Mouse (Mus musculus): ENCODE data around the gene Cacna1a.
"Not testable (repeated sequence)": the region's sequence is repeated elsewhere in the genome, so short reads cannot be mapped to it uniquely, and the experiment has no call there.

The Cacna1a gene

DNA sequence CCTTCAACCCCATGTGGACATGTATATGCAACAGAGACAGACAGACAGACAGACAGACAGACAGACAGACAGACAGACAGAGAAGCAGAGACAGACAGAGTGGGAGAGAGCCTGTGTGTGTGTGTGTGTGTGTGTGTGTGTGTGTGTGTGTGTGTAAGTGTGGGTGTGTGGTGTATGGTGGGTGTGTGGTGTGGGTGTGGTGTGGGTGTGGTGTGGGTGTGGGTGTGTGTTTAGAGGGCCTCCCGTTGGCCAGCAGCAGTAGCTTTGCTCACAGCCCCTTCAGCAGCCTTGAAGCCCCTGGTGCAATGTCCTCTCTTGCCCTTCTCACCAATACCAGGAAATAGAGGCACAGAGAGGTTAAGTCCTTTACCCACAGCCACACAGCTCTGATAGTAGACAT lies 204.9 kb downstream of the Cacna1a start:
- no peak for DNase-seq

DNA sequence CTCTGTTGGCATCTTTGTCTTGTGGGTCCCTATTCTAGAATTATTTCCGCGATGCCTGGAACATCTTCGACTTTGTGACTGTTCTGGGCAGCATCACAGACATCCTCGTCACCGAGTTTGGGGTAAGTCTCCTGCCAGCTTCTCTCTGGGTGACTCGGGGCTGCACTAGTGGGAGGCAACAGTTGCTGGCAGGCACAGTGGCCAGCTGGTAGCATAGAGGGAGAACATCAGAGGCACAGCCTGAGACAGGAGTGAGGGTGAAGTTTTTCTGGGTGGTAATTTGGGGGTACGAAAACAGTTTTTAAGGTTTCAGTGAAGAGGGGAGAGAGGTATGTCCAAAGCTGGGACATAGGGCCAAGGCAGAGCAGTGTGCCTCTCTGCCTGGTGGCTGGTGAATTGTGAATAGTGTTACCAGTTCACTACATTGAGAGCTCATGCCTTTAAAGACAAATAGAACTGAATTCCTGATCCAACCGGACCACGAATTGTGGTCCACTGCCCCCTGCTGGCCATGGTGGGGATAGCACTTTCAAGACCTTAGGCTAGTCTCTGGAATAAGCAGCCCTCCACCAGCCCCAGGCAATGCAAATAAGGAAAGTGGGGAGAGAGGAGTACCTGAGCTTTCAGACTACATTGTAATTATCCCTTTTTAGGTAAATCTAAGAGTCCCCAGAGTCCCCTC lies 206.0 kb downstream of the Cacna1a start:
- peak; percentile 81 to 85 for DNase-seq

DNA sequence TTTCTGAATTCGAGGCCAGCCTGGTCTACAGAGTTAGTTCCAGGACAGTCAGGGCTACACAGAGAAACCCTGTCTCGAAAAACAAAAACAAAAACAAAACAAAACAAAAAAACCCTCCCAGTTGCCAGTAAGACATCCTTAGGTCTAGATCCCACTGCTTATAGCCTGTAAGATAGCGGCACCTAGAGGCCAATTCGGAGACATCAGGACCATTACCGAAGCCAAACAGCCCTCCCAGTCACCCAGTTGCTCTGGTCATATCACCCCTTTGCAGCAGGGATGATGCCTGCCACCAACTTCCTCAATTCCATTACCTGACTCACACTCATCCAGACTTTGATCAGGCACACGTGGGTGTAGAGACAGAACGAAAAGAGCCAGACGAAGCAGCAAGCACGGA lies 207.4 kb downstream of the Cacna1a start:
- DNase-seq, result peak; percentile 66 to 68

DNA sequence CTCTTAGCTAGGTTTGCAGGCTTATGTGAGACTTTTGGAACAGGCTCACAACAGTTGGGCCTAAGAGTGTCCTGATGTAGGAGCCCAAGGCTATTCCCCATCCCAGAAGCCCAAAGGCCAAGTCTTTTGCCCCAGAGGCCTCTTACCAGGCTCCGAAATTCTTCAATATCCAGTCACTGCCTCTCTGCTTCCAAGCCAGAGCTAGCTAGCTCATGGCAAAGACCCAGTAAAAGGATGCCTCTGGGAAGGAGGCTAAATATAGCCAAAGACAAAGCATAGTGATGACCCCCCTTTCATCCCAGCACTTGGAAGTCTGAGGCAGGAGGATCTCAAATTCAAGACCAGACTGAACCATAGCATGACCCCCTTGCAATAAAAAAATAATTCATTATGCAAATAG lies 211.2 kb downstream of the Cacna1a start:
- no peak for DNase-seq

DNA sequence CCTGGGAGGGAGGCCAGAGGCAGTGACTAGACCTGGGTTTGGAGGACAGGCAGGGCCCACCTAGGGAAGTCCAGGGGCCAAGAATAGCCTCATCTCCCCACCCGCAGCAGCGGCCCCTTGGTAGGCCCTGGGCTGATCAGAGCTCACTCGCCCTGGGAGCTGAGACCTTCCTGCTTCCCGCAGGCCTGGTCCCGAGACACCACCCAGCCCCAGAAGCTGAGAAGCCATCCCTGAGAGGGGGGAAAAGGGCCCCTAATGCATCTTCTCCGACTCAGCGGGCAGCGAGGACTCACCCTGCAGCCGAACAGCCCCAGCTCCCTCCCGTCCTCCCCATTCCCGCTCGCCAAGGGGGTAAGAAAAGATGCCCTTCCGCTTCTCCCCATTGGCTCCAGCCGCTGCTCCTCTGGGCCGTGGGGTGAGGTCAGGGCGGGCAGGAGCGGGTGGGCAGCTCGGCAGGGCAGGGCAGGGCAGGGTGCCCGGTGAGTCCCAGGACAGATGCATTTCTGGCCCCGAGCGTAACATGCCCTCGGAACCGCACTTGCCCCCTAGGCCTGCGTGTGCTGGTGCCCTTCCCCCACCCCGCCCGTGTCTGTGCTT lies 212.2 kb downstream of the Cacna1a start:
- peak in 1 of 2 experiments; percentile 39 for DNase-seq

DNA sequence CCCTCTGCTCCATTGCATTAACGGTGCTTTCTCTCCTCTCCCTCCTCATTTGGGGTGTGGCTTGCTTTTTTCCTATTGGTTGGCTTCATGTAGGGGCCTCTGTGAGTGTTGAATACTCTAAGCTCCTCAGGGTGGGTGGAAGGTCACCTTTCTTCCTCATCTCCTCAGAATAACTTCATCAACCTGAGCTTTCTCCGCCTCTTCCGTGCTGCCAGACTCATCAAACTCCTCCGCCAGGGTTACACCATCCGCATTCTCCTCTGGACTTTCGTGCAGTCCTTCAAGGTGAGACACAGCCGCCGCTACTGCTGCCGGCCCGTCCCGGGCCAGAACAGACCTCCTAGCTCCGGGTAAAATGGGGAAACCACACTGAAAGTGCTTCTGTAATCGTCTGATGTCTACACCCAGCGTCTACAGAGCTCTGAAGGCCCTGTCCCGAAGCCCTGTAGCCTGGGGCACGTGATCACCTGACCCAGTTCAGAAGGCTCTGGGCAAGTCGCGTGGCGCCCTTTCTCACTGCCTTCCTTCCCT lies 213.0 kb downstream of the Cacna1a start:
- no peak for DNase-seq

DNA sequence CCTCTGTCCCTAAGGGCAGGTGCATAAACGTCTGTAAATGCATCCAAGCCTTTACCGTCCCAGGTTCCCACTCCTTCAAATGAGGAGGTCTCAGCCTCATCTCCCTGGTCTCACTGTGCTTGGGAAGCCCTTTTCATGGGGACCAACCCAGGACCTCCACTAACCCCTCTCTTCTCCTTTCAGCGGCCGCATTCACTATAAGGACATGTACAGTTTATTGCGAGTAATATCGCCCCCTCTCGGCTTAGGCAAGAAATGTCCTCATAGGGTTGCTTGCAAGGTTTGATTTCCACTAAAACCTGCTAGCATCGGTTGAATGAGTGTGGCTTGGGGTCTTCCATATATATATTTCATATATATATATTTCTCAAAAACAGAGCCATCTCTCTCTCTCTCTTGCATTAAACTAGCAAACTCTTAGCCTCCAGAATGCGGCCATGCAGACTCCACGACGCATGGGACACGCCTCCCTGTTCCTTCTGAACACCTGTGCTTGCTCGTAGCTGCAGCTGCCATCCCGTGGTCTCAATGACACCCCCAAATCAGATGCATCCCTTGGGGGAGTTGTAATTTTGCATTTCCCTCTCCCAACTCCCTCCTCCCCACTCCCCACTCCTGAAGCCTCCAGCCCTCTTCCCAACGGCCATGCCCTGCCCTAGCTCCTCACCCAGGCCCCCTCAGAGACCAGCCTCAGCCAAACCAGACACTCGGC lies 226.4 kb downstream of the Cacna1a start:
- DNase-seq, result peak; percentile 56 to 58

DNA sequence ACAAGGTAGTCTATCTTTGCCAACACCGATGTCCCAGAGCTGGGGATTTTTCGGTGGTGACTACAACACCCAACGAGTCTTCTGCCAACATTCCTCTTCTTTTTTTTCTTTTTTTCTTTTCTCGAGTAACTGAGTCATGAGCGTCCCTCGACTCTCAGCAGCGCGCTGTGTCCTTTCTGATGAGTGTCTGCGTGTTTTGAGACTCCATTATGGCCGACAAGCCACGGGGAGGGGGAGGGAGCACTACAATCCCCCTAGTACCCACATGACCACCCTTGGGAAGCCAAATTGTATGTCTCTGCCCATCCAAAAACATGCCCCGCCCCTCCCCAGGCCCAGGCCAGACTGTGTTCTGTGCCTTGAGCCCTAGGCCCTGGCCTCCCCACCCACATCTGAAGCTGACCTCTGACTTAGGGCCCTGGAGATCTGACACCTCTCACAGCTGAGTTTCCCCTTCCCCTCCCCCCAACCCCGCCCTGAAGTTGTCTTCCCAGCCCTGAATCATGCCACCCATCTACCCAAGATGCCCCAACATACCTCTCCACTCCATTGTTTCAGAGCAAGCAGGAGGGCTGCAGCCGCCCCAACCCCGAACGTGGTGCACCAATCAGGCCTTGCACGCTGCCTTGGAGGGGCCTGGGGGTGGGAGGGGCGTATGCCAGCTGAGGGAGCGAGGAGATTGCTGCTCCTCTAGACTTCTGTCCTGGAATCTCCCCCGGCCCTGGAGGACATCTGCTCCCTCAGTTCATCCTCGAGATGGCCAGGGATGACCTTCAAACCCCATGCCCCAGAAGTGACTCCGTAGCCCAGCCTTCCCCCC lies 227.6 kb downstream of the Cacna1a start:
- no peak for DNase-seq

DNA sequence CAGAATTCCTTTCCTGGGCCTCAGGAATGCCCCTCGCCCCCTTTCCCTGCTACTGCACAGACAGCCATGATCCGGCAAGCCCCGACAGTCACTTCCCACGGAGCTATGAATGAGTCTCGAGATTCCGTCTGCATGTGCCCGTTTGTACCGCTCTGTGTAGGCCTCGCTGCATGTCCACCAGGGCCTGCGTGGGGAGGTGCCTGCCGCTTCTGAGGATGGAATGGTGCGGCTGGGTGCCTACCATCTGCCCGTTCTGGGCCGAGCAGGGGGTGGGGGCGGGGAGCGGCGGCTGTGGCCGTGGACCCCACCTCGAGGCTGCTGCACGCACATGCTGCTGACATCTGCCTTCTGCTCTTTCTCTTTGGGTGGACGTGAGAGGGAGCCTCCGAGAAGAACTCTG lies 228.8 kb downstream of the Cacna1a start:
- no peak for DNase-seq

DNA sequence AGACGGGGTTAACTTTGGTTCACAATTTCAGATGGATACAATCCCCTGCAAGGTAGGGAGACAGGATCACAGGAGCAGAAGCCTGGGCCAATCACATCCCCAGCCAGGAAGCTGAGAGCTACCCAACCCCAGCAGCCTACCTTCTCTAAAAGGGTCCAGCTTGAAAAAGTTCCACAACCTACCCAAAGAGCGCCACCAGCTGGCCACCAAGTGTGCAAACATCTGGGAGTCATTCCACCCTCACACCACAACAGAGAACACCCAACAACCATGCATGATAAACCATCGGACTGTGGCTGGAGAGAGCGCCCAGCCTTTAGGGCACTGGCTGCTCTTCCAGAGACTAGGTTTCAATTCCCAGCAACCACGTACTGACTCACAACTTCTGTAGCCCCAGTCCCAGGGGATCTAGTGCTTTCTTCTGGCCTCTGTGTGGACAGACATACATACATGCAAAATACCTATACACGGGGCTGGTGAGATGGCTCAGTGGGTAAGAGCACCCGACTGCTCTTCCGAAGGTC lies 232.9 kb downstream of the Cacna1a start:
- no peak for DNase-seq

DNA sequence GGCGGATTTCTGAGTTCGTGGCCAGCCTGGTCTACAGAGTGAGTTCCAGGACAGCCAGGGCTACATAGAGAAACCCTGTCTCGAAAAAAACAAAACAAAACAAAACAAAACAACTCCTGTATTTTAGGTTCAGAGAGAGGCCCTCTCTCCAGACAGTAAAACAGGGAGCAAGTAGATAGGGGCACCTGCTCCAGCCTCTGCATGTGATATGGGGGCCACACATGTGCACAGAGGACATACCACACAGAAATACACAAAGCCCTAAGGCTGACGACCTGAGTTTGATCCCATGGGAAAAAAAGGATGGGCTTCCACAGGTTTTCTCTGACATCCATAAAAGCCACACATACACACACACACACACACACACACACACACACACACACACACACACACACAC lies 235.2 kb downstream of the Cacna1a start:
- not testable (repeated sequence) for DNase-seq

DNA sequence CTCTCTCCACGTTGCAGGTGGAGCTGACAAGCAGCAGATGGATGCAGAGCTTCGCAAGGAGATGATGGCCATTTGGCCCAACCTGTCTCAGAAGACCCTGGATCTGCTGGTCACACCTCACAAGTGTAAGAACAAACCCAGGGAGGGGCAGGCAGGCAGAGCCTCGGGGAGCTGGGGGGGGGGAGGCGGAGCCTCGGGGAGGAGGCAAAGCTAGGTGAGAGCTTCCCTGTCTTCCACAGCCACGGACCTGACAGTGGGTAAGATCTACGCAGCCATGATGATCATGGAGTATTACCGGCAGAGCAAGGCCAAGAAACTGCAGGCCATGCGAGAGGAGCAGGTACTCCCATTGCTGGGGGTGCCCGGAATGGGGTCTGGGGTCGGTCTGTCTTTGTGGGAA lies 241.3 kb downstream of the Cacna1a start:
- no peak for DNase-seq

DNA sequence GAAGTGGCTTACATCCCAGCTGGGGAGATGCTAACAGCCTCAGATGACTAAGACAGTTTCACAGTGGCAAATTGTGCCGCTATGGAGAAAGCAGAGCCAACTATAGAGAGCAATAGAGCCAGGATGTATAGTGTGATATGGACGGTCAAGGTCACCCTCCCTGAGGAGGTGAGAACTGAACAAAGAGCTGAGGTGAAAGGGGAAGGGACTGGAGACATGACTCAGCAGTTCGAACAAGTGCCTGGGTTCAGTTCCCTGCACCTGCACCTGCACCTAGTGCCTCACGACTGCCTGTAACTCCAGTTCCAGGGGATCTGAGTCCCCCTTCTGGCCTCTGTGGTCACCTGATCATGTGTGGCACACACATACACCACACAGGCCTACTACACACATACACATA lies 241.9 kb downstream of the Cacna1a start:
- DNase-seq, result no peak

DNA sequence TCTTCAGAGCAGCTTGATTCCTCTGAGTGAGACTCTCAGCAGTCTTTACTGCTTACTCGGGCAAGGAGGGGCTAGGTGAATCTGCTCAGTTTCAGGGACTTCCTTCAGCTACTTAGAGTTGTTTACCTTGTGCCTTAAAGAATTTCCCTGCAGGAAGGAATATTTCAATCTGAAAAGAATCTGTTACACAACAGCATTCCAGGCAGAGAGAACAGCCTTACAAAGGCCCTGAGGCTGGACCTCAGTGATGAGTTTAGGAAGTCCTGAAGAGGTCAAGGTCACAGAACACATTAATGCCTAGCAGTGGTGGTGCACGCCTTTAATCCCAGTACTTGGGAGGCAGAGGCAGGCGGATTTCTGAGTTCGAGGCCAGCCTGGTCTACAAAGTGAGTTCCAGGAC lies 243.6 kb downstream of the Cacna1a start:
- DNase-seq, result no peak

DNA sequence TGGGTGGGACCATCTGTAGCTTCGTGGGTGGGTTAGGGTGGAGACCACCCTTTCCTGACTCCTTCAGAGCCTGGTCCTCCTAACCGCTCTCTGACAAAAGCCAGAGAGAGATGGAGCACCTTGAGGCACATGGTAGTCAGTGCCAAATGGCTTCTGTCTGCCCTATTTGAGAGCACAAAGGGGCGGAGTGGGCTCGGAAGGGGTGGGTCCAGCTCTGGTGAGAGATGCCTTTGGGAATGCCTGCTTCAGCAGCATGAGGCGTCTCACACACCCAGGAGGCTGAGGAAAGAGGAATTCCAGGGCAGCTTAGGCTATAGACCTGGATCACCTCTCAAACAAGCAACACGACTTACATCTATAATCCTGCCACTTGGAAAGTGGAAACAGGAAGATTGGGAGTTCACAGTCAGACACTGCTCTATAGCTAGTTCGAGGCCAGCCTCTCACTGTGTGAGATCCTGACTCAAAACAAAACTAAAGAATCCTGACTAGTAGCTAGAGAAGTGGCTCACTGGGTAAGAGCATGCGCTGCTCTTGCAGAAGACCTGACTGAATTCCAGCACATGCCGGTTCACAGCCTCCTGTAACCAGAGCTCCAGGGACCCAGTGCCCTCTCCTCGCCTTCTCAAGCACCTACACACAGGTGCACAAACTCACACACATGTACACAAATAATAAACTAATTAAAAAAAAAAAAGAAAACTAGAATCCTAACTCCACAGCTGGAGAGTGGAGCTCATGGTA lies 245.8 kb downstream of the Cacna1a start:
- no peak for DNase-seq

DNA sequence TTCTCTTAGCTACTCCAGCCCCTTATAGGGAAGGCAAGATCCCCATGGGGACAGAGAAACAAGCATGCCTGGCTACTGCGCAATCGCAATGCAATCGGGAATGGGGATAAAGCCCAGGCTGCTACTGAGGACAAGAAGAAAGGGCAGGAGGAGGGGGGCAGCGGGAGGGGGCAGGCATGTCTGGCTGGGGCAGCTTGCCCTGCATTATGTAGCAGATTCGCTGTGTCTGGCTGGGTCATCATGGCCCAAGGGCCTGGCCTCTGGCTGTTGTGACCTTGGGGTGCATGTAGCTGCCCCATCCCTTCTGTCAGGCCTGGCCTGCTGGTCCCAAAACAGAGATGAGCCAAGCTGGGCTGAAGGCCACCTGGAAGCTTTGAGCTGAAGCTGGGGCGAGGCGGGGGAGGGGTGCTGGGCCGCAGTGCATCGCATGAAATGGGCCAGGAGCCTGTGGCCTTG lies 246.6 kb downstream of the Cacna1a start:
- DNase-seq, result peak; percentile 97 to 98

DNA sequence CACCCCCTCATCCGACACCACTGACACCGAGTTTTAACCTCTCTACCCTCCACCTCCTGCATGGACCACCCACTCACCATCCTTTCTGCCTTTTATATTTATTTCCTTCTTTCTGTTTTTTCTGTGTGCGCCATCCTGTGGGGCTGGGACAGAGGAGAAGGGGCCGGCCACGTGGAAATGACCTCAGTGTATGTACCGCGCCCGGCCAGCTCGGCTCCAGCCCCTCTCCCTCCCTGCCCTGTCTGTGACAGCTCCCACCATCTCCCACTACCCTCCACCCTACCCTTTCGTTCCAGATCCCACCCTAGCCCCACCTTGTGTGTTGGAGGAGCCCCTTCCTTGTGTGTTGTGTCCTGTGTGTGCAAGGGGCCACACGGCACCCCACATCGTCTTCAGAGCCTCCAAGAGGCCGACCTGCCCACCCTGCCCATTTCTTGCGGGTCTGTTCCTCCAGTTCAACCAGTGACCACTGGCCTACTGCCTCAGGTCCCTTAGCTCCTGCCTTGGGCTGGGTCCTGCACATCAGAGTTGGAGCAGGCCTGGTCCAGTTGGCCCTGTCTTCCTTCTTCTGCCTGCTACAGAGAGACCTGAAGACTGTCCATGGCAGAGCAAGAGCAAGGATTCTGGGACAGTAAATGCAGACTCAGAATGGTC lies 247.3 kb downstream of the Cacna1a start:
- peak in 1 of 2 experiments; percentile 37 for DNase-seq

DNA sequence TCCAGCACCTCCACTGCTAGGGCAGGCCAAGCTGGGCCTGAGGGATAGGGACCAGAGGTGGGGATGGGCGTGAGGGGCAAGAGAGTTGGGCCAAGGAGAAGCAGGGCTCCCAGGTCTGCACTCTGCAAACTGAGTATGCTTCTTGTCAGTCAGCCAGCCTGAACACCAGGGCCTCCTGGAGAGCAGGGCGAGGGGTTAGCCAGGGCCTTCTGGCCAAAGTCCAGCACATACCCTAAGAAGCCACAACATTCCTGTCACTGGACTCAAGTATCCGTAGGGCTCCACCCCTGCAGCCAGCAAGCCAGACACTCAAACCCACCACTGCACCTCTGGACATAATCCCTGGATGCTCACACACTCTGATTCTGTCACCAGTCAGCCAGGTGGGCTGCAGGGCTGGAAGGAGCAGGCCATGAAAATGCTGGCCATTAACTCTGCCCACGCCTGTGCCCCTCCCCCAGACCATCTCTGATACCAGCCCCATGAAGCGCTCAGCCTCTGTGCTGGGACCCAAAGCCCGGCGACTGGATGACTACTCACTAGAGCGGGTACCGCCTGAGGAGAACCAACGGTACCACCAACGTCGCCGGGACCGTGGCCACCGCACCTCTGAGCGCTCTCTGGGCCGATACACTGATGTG lies 247.9 kb downstream of the Cacna1a start:
- peak; percentile 50 to 67 for DNase-seq

DNA sequence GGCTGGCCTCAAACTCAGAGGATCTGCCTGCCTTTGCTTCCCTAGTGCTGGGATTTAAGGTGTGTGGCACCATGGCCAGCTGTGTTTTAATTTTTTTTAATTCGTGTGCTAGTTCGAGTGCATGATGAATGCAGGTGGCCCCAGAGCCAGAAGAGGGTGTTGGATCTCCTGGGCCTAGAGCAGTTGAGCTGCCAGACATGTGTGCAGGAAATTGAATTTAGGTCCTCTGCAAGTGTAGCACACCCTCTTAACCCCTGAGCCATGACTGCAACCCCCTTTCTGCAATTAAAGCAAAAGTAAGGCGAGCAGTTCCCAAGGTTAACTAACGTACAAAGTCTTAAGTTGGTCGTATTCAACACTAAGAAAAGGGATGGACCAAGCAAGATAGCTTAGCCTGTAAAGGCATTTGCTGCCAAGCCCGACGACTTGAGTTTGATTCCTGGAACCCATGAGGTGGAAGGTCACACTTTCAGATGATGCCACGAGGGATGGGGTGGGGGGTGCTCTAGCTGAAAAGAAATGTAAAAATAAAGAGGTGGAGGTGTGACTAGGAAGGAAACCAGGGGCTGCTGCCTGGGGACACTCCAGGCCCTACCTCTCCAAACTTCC lies 249.8 kb downstream of the Cacna1a start:
- DNase-seq, result no peak

DNA sequence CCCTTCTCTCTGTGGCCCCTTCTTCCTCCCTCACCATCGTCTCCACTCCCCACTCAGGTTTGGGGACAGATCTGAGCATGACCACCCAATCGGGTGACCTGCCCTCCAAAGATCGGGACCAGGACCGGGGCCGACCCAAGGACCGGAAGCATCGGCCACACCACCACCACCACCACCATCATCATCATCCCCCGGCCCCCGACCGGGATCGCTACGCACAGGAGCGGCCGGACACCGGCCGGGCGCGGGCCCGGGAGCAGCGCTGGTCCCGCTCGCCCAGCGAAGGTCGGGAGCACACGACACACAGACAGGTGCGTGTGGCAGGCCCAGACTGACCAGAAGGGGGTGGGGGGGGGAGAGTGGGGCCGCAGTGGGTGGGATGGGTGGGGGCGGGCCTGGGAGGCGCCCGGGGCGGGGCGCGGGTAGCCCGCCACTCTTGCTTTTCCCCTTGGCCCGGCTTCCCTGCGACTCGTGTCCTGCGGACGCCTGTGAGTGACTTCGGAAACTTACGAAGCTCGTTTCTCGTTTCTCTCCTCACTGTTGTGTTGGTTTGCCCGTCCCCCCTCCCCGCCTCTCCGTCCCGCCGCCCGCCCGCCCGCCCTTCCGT lies 250.4 kb downstream of the Cacna1a start:
- DNase-seq, result peak; percentile 41 to 59
